Mouse (Mus musculus) liver, embryonic 16.5 days (tissue): ENCODE data around the gene Ezh2. TPM values are rescaled to one million over a fixed set of nuclear protein-coding genes. Genes with fewer than 3 reads are reported as not detected.
"Not testable (repeated sequence)": the region's sequence is repeated elsewhere in the genome, so short reads cannot be mapped to it uniquely, and the experiment has no call there.

Experiments
- ATAC-seq: fragments of 200-750 bp; cut with Nextera tagmentation; 2 replicates; pipeline ENCODE4 v1.8.0; 2017; ENCODE audit warnings: low read depth, mild to moderate bottlenecking, moderate number of reproducible peaks, moderate library complexity
- H3K27ac ChIP-seq: fragments of 300-500 bp; sonication (generic); 2 replicates; pipeline ENCODE4 v1.5.1; 2014; ENCODE audit warnings: mild to moderate bottlenecking, low read length
- H3K27me3 ChIP-seq: fragments of 300-500 bp; sonication (generic); 2 replicates; pipeline ENCODE4 v1.6.1; 2014; ENCODE audit warnings: low read depth, low read length, mixed read lengths; ENCODE audit not compliant: control insufficient read depth, insufficient read depth
- H3K36me3 ChIP-seq: fragments of 300-500 bp; sonication (generic); 2 replicates; pipeline ENCODE4 v1.6.1; 2014; ENCODE audit warnings: mild to moderate bottlenecking; ENCODE audit not compliant: control insufficient read depth, insufficient read depth
- H3K4me1 ChIP-seq: fragments of 300-500 bp; sonication (generic); 2 replicates; pipeline ENCODE4 v1.6.1; 2014; ENCODE audit warnings: low read depth, low read length, mixed read lengths; ENCODE audit not compliant: control insufficient read depth
- H3K4me2 ChIP-seq: fragments of 300-500 bp; sonication (generic); 2 replicates; pipeline ENCODE4 v1.6.1; 2014; ENCODE audit warnings: low read depth, low read length, mixed read lengths
- H3K4me3 ChIP-seq: fragments of 300-500 bp; sonication (generic); 2 replicates; pipeline ENCODE4 v1.5.1; 2014; ENCODE audit warnings: low read depth, mild to moderate bottlenecking, low read length
- H3K9ac ChIP-seq: fragments of 300-500 bp; sonication (generic); 2 replicates; pipeline ENCODE4 v1.6.1; 2014; ENCODE audit warnings: low read depth, low read length
- H3K9me3 ChIP-seq: fragments of 300-500 bp; sonication (generic); replicated peaks from 2 replicates; pipeline ENCODE4 v1.6.1; 2016; ENCODE audit warnings: low read length; ENCODE audit not compliant: control insufficient read depth
- WGBS: fragments of 180-500 bp; shearing (Covaris S2); extraction: QIAGEN DNeasy Blood & Tissue Kit; methylation state at CpG from one replicate; pipeline ENCODE4 v1.1.7; 2014; ENCODE audit not compliant: insufficient replicate concordance; 5-methylcytosine and 5-hydroxymethylcytosine counted together
- polyA plus RNA-seq: library from polyadenylated mRNA; unstranded; fragments of >200 nt; fragmentation: Nextera tagmentation; extraction: Ambion mirVana; gene quantifications from 2 replicates; pipeline ENCODE4 v1.2.1, GENCODE M21; 2015

The Ezh2 gene
- polyA plus RNA-seq, 1 experiment from 2014 or later = 42.3 TPM

DNA sequence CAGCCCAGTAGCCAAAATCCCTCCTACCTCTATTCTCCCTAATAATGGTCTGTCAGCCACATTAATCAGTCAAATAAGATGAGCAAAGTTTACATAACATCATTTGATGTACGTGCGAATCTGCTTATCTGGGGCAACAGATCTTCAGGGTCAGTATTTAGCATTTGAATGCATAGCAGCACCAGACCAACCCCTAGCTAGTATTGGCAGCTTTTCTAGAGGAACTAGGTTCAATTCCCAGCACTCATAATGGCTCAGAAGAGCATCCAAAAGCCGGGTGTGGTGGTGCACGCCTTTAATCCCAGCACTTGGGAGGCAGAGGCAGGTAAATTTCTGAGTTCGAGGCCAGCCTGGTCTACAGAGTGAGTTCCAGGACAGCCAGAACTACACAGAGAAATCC is 13.2 kb upstream of the Ezh2 start:
- H3K36me3 ChIP-seq, ATAC-seq: not testable (repeated sequence)

GRCm38 (mm10) chr6:47601931-47602330 is 6.8 kb upstream of the Ezh2 start:
- Histone ChIP-seq H3K9me3 (no peaks in the 10 kb centered on the region), H3K36me3 (no peaks in the 10 kb centered on the region), H3K27me3 (no peaks in the 10 kb centered on the region), H3K4me2 (no peak overlapping the region), H3K9ac (no peak overlapping the region), H3K4me1 (no peaks in the 10 kb centered on the region), H3K27ac (no peak overlapping the region), H3K4me3 (no peak overlapping the region)
- ATAC-seq = no peak
- WGBS = 75% methylated on average over 1 of the region's 1 CpGs

More for the DNA sequence above, 13.2 kb upstream of the Ezh2 start:
- not testable (repeated sequence) for H3K4me3 ChIP-seq, H3K27ac ChIP-seq, H3K4me2 ChIP-seq, H3K27me3 ChIP-seq, H3K4me1 ChIP-seq, H3K9ac ChIP-seq, H3K9me3 ChIP-seq
- 47% methylated on average over 5 of the region's 5 CpGs for WGBS

DNA sequence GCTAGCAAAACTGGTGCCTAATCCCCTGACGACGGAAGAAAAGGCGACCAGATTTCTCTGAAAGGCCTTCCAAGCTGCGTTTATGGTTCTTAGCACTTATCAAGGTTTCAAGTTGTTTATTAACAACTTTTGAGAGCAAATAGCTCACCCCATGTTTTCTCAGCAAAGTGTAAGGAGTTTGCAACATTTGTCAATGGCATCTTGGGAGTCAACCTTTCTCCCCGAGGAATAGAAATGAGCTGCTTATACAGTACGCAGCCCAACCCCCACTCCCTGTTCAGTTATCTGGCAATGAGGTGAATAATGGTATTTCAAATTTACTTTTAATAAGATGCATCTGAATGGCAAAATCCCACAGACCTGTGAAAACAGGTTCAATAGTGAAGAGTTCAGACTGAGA is 555 bp upstream of the Ezh2 start:
- peaks cover 5% of the 10 kb centered on the region for H3K4me1 ChIP-seq
- H3K27me3 ChIP-seq = no peaks in the 10 kb centered on the region
- no peak for ATAC-seq
- no peaks in the 10 kb centered on the region for H3K36me3 ChIP-seq
- peak overlapping the region; percentile 100 for H3K9ac ChIP-seq
- under 1% methylated on average over 6 of the region's 6 CpGs for WGBS
- peak overlapping the region; percentile 89 for H3K4me2 ChIP-seq
- H3K9me3 ChIP-seq = no peaks in the 10 kb centered on the region
- H3K27ac ChIP-seq = peak overlapping the region; percentile 96
- H3K4me3 ChIP-seq = peak overlapping the region; percentile 100

- Histone ChIP-seq H3K36me3 (no peaks in the 10 kb centered on the region), H3K27ac (peak overlapping the region; percentile 96), H3K4me3 (peak overlapping the region; percentile 100), H3K9ac (peak overlapping the region; percentile 100), H3K4me2 (peak overlapping the region; percentile 89), H3K9me3 (no peaks in the 10 kb centered on the region), H3K27me3 (no peaks in the 10 kb centered on the region), H3K4me1 (peaks cover 8% of the 10 kb centered on the region)
- ATAC-seq = peak; percentile 51
- WGBS = under 1% methylated on average over 66 of the region's 74 CpGs
Observed at GRCm38 (mm10) chr6:47594141-47594835, 853 bp downstream of the Ezh2 start.

- peak overlapping the region; percentile 89 for H3K4me2 ChIP-seq
- H3K9me3 ChIP-seq = no peaks in the 10 kb centered on the region
- ATAC-seq = no peak
- 3% methylated on average over 9 of the region's 9 CpGs for WGBS
- H3K4me1 ChIP-seq = peaks cover 8% of the 10 kb centered on the region
- no peaks in the 10 kb centered on the region for H3K36me3 ChIP-seq
- H3K27ac ChIP-seq = peak overlapping the region; percentile 96
- peak overlapping the region; percentile 100 for H3K9ac ChIP-seq
- no peaks in the 10 kb centered on the region for H3K27me3 ChIP-seq
- peak overlapping the region; percentile 100 for H3K4me3 ChIP-seq
Observed at GRCm38 (mm10) chr6:47593590-47593989, 1.6 kb downstream of the Ezh2 start.

- not testable (repeated sequence) for H3K4me1 ChIP-seq
- 80% methylated on average over 2 of the region's 2 CpGs for WGBS
Observed at GRCm38 (mm10) chr6:47587332-47587731, 7.8 kb downstream of the Ezh2 start.

GRCm38 (mm10) chr6:47572887-47573286 is 22.3 kb downstream of the Ezh2 start:
- Histone ChIP-seq H3K36me3 (peaks cover 38% of the 10 kb centered on the region), H3K9ac (no peak overlapping the region), H3K27me3 (no peaks in the 10 kb centered on the region), H3K4me1 (no peaks in the 10 kb centered on the region; the same call in 1 of the 2 replicates), H3K9me3 (no peaks in the 10 kb centered on the region), H3K27ac (no peak overlapping the region), H3K4me2 (no peak overlapping the region), H3K4me3 (no peak overlapping the region)
- ATAC-seq = no peak
- WGBS = 83% methylated on average over 2 of the region's 2 CpGs

More at GRCm38 (mm10) chr6:47587332-47587731, 7.8 kb downstream of the Ezh2 start:
- H3K4me3 ChIP-seq, H3K9me3 ChIP-seq, H3K9ac ChIP-seq, ATAC-seq, H3K4me2 ChIP-seq, H3K27me3 ChIP-seq, H3K36me3 ChIP-seq, H3K27ac ChIP-seq: not testable (repeated sequence)

- no peaks in the 10 kb centered on the region for H3K9me3 ChIP-seq
- H3K4me3 ChIP-seq = no peak overlapping the region
- H3K4me2 ChIP-seq = 0 out of 2 replicates have a peak overlapping the region, but pooled peaks have one; percentile 22
- peaks cover 42% of the 10 kb centered on the region for H3K36me3 ChIP-seq
- ATAC-seq = peak; percentile 86
- H3K27ac ChIP-seq = 0 out of 2 replicates have a peak overlapping the region, but pooled peaks have one; percentile 42
- H3K4me1 ChIP-seq = peaks cover 24% of the 10 kb centered on the region
- H3K27me3 ChIP-seq = no peaks in the 10 kb centered on the region
- H3K9ac ChIP-seq = no peak overlapping the region
- WGBS = 11% methylated on average over 1 of the region's 1 CpGs
Observed at GRCm38 (mm10) chr6:47565326-47566035, 29.7 kb downstream of the Ezh2 start.

- Histone ChIP-seq H3K9me3 (no peaks in the 10 kb centered on the region), H3K27ac (no peak overlapping the region), H3K9ac (no peak overlapping the region), H3K4me2 (no peak overlapping the region), H3K27me3 (no peaks in the 10 kb centered on the region), H3K36me3 (peaks cover 27% of the 10 kb centered on the region), H3K4me3 (no peak overlapping the region), H3K4me1 (peaks cover 20% of the 10 kb centered on the region)
- ATAC-seq = no peak
- 71% methylated on average over 5 of the region's 5 CpGs for WGBS
Observed at GRCm38 (mm10) chr6:47561426-47561825, 33.7 kb downstream of the Ezh2 start.
